Mouse (Mus musculus): Measurements from ENCODE around the gene Selenov. TPM values are rescaled to one million over a fixed set of nuclear protein-coding genes. Genes with fewer than 3 reads are reported as not detected.

The Selenov gene
- 0.12 TPM in 1 of 2 replicates, not detected in the other for polyA plus RNA-seq (2015; fragmentation: Nextera tagmentation; extraction: Ambion mirVana)

DNA sequence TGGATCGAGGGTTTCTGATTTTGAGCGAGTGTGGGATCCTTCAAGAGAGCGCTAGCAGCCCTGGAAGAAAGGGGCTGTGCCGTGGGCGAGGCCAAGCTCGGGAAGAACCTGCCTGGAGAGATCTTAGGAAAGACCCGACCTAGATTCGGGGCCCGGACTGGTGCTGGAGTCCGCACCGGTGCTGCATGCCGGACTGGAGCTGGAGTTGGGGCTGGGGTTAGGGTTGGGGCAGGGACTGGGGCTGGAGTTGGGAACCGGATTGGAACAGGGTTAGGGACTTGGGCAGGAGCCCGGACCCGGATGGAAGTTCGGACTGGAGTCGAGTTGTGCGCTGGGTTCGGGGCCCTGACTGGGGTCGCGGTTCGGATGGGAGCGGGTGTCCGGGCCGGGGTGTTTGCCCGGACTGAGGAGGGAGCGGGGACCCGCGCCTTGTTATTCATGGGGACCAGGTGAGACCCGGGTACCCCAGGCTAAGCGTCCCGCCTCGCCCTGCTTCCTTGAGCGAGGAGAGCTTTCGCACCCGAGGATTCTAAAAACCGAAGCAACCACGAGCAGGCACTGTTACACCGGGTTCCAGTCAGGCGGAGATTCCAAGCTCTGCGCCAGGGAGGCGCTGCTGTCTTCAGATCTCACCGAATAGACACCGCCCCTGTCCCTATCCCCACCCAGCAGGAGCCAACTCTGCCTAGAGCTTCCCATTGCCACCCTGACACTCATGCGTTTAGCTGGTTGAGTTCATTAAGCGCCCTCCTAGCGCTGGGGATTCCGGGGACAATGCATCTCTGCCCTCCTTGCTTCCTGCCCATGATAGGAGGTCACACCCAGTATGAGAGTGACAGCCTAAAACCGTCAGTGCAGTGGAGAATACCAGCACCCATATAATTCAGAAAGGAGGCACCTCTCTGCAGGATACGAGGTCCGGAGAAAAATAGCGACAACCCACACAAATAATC is at the start of gene Selenov:
Selenov (minus strand) TSS at position 549 of the 953 bp plus-strand sequence.
- WGBS (ENCODE audit: insufficient replicate concordance): 3% methylated on average over 49 of the region's 52 CpGs
- ATAC-seq (no peak), DNase-seq (no peak)
- TF ChIP-seq CTCF (IDR thresholded peaks at IDR 0.05; ENCODE audit: low read depth) (peak; percentile 13; the same call in 1 of the 2 replicates), EP300 (IDR thresholded peaks at IDR 0.05; ENCODE audit: low read depth) (no peak)
- Histone ChIP-seq H3K4me3 (ENCODE audit: low read depth, low read length) (peak within 1 kb of the TSS; percentile 15; the same call in 1 of the 2 replicates), H3K9me3 (ENCODE audit: low read length) (no peaks in the 10 kb centered on the region), H3K36me3 (replicated peaks; ENCODE audit: insufficient read depth, low read length) (no peaks in the 10 kb centered on the region), H3K9ac (replicated peaks) (no peak within 1 kb of the TSS), H3K27ac (ENCODE audit: low read depth) (no peak within 1 kb of the TSS), H3K4me2 (ENCODE audit: low read depth, low read length) (peak within 1 kb of the TSS; percentile 48), H3K27me3 (ENCODE audit: insufficient read depth, low read length) (peaks cover 74% of the 10 kb centered on the region), H3K4me1 (ENCODE audit: insufficient read depth) (peaks cover 11% of the 10 kb centered on the region)

GRCm38 (mm10) chr7:28339213-28339917 is 48.4 kb upstream of the Selenov start:
- H3K9ac ChIP-seq (replicated peaks): peak overlapping the region; percentile 96
- no peaks in the 10 kb centered on the region for H3K9me3 ChIP-seq (ENCODE audit: low read length)
- DNase-seq (peak; percentile 65), ATAC-seq (peak; percentile 0; the same call in 1 of the 2 replicates)
- H3K36me3 ChIP-seq (replicated peaks; ENCODE audit: insufficient read depth, low read length): peaks cover 4% of the 10 kb centered on the region; the same call in 1 of the 2 replicates
- TF ChIP-seq EP300 (IDR thresholded peaks at IDR 0.05; ENCODE audit: low read depth) (no peak), CTCF (IDR thresholded peaks at IDR 0.05; ENCODE audit: low read depth) (peak; percentile 57)
- H3K27ac ChIP-seq (ENCODE audit: low read depth): peak overlapping the region; percentile 89
- H3K4me3 ChIP-seq (ENCODE audit: low read depth, low read length): peak overlapping the region; percentile 90
- peak overlapping the region; percentile 87 for H3K4me2 ChIP-seq (ENCODE audit: low read depth, low read length)
- WGBS (ENCODE audit: insufficient replicate concordance): 36% methylated on average over 19 of the region's 19 CpGs
- peaks cover 17% of the 10 kb centered on the region for H3K4me1 ChIP-seq (ENCODE audit: insufficient read depth)
- no peaks in the 10 kb centered on the region for H3K27me3 ChIP-seq (ENCODE audit: insufficient read depth, low read length)

- TF ChIP-seq CTCF (IDR thresholded peaks at IDR 0.05; ENCODE audit: low read depth): no peak; the same call in none of the 2 replicates
- peak; percentile 88 for TF ChIP-seq EP300 (IDR thresholded peaks at IDR 0.05; ENCODE audit: low read depth)
- H3K9ac ChIP-seq (replicated peaks): peak within 1 kb of the TSS; percentile 96
Measured at GRCm38 (mm10) chr7:28338108-28338998, 47.4 kb upstream of the Selenov start, which contains the start of gene Supt5. TSS of gene Supt5 (minus strand) at chr7:28338746.

DNA sequence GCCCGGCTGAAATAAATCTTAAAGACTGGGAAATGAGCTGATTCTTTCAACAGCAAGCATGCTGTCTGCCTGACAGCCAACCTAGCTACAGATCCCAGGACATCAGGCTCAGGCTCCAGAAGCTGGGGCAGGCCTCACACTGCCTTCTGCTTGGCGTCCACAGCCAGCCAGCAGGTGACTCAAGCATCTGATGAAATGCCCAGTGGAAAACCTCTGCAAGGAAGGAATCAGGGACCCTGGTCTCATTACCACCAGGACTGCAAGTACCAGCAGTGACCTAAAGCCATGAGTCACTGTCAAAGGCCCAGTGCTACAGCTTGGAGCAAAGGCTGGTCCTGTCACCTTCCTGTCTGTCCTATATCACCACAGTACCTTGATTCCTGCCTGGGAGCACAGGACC is 44.5 kb upstream of the Selenov start:
- no peaks in the 10 kb centered on the region for H3K9me3 ChIP-seq (ENCODE audit: low read length)
- no peak overlapping the region for H3K4me2 ChIP-seq (ENCODE audit: low read depth, low read length)
- no peak overlapping the region for H3K9ac ChIP-seq (replicated peaks)
- DNase-seq (no peak), ATAC-seq (no peak)
- H3K36me3 ChIP-seq (replicated peaks; ENCODE audit: insufficient read depth, low read length): peaks cover 14% of the 10 kb centered on the region
- peaks cover 11% of the 10 kb centered on the region for H3K4me1 ChIP-seq (ENCODE audit: insufficient read depth)
- no peak overlapping the region for H3K4me3 ChIP-seq (ENCODE audit: low read depth, low read length)
- no peak for TF ChIP-seq CTCF (IDR thresholded peaks at IDR 0.05; ENCODE audit: low read depth)
- TF ChIP-seq EP300 (IDR thresholded peaks at IDR 0.05; ENCODE audit: low read depth): no peak
- no peaks in the 10 kb centered on the region for H3K27me3 ChIP-seq (ENCODE audit: insufficient read depth, low read length)
- no peak overlapping the region for H3K27ac ChIP-seq (ENCODE audit: low read depth)
- 86% methylated on average over 2 of the region's 2 CpGs for WGBS (ENCODE audit: insufficient replicate concordance)

More at GRCm38 (mm10) chr7:28338108-28338998, 47.4 kb upstream of the Selenov start, which contains the start of gene Supt5:
- Histone ChIP-seq H3K4me2 (ENCODE audit: low read depth, low read length) (peak within 1 kb of the TSS; percentile 87), H3K27ac (ENCODE audit: low read depth) (peak within 1 kb of the TSS; percentile 89), H3K36me3 (replicated peaks; ENCODE audit: insufficient read depth, low read length) (peaks cover 4% of the 10 kb centered on the region; the same call in 1 of the 2 replicates), H3K27me3 (ENCODE audit: insufficient read depth, low read length) (no peaks in the 10 kb centered on the region), H3K9me3 (ENCODE audit: low read length) (no peaks in the 10 kb centered on the region), H3K4me3 (ENCODE audit: low read depth, low read length) (peak within 1 kb of the TSS; percentile 90), H3K4me1 (ENCODE audit: insufficient read depth) (peaks cover 17% of the 10 kb centered on the region)
- DNase-seq (peak; percentile 97), ATAC-seq (peak; percentile 98)
- under 1% methylated on average over 76 of the region's 77 CpGs for WGBS (ENCODE audit: insufficient replicate concordance)

DNA sequence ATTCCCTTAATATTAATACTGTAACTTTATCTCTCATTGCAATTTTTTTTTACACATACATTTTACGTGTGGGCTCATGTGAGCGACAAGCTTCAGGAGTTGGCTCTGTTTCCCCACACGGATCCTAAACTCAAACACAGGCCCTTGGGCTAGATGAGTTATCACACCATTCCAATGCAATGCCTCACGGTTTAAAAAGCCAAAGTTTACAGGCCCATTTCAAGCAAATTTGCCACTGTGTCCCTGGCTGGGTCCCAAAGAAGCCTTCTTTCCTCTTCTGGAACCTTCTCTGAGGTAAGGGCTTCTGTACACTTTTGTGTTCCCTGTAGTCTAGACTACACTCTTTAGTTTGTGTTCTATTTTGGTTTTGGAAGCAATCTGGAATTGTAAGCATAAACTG is 43.5 kb upstream of the Selenov start:
- no peak overlapping the region for H3K9ac ChIP-seq (replicated peaks)
- no peak overlapping the region for H3K27ac ChIP-seq (ENCODE audit: low read depth)
- no peak for ATAC-seq
- no peak for DNase-seq
- no peak overlapping the region for H3K4me3 ChIP-seq (ENCODE audit: low read depth, low read length)
- 91% methylated on average over 4 of the region's 4 CpGs for WGBS (ENCODE audit: insufficient replicate concordance)
- TF ChIP-seq CTCF (IDR thresholded peaks at IDR 0.05; ENCODE audit: low read depth) (no peak), EP300 (IDR thresholded peaks at IDR 0.05; ENCODE audit: low read depth) (no peak)
- H3K36me3 ChIP-seq (replicated peaks; ENCODE audit: insufficient read depth, low read length): peaks cover 23% of the 10 kb centered on the region
- peaks cover 11% of the 10 kb centered on the region for H3K4me1 ChIP-seq (ENCODE audit: insufficient read depth)
- H3K27me3 ChIP-seq (ENCODE audit: insufficient read depth, low read length): no peaks in the 10 kb centered on the region
- no peak overlapping the region for H3K4me2 ChIP-seq (ENCODE audit: low read depth, low read length)
- no peaks in the 10 kb centered on the region for H3K9me3 ChIP-seq (ENCODE audit: low read length)
